Mouse (Mus musculus) olfactory bulb, adult 2 months (tissue): ENCODE data around the gene Inpp4a. TPM values are rescaled to one million over a fixed set of nuclear protein-coding genes. Genes with fewer than 3 reads are reported as not detected.

Source experiments
- H3K27ac ChIP-seq: fragments of 200-500 bp; 2 replicates; pipeline ENCODE4 v1.5.1; 2012; ENCODE audit warnings: low read depth, low read length; ENCODE audit not compliant: insufficient read depth
- H3K4me1 ChIP-seq: fragments of 200-500 bp; 2 replicates; pipeline ENCODE4 v1.6.1; 2012; ENCODE audit warnings: low read length; ENCODE audit not compliant: control insufficient read depth, insufficient read depth
- H3K4me3 ChIP-seq: fragments of 200-500 bp; 2 replicates; pipeline ENCODE4 v1.5.1; 2012; ENCODE audit warnings: mild to moderate bottlenecking, low read depth, low read length, moderate library complexity; ENCODE audit not compliant: insufficient read depth
- CTCF ChIP-seq: fragments of 200-500 bp; IDR thresholded peaks from 2 replicates; pipeline ENCODE4 v1.5.1; 2012; ENCODE audit warnings: low read depth, mild to moderate bottlenecking, low read length, moderate library complexity; ENCODE audit not compliant: insufficient read depth
- POLR2A ChIP-seq: fragments of 200-500 bp; IDR thresholded peaks from 2 replicates; pipeline ENCODE4 v1.6.1; 2012; ENCODE audit warnings: mild to moderate bottlenecking, low read depth, low read length, moderate library complexity; ENCODE audit not compliant: insufficient read depth
- WGBS: fragments of 180-500 bp; shearing (Covaris S2); methylation state at CpG from one replicate; pipeline ENCODE4 v1.1.7; 2018; 5-methylcytosine and 5-hydroxymethylcytosine counted together
- polyA plus RNA-seq: library from polyadenylated mRNA; stranded (reverse); fragments of >200 nt; gene quantifications from 2 replicates; pipeline ENCODE4 v1.2.4, GENCODE M21; 2012; ENCODE audit warnings: low replicate concordance; ENCODE audit not compliant: missing spikeins, insufficient read depth, insufficient read length

The Inpp4a gene
- polyA plus RNA-seq, 1 experiment = 177 TPM

DNA sequence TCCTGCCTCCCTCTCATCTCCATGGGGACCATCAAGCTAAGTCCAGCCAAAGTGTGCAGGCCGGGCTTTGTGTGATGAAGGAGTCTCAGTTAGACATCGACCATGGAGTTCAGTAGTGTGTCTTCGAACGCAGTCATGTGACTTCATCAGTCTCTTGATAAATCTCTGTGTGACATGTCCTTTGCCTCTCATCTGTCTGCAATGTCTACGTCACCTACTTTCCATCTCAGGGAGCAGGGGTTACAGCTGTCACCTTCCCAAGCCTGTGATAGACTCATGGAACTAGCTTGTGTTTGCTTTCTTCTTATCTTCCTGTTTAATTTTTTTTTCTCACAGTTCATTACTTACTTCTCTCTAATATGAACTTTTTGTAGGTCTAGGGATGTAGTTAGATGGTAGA lies 81.2 kb downstream of the Inpp4a start:
- whole genome bisulfite sequencing = 89% methylated on average over 5 of the region's 5 CpGs
- Histone ChIP-seq H3K4me3 (no peak overlapping the region), H3K4me1 (peaks cover 3% of the 10 kb centered on the region), H3K27ac (no peak overlapping the region)
- TF ChIP-seq CTCF (no peak), POLR2A (no peak)

DNA sequence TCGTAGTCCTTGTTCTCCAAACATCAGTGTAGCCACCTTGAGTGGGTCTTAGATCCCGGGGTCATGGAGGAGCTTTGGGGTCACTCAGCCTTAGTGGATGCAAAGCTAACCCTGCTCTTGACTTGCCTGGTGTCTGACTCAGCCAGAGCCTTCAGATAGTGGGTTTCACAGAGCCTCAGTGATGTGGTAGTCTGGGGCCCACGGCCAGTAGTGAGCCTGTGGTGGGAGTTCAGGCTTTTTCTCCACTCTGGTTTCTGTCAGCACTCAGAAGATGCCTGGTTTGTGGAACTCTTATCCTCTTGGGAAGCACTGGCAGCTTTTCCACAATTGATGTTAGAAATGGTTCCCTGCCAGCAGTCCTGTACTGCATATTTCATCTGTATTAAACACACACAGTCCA lies 84.6 kb downstream of the Inpp4a start:
- WGBS = 84% methylated on average over 3 of the region's 3 CpGs
- no peak overlapping the region for H3K4me3 ChIP-seq
- no peak overlapping the region for H3K27ac ChIP-seq
- no peak for TF ChIP-seq CTCF
- TF ChIP-seq POLR2A = no peak
- H3K4me1 ChIP-seq = peaks cover 6% of the 10 kb centered on the region

DNA sequence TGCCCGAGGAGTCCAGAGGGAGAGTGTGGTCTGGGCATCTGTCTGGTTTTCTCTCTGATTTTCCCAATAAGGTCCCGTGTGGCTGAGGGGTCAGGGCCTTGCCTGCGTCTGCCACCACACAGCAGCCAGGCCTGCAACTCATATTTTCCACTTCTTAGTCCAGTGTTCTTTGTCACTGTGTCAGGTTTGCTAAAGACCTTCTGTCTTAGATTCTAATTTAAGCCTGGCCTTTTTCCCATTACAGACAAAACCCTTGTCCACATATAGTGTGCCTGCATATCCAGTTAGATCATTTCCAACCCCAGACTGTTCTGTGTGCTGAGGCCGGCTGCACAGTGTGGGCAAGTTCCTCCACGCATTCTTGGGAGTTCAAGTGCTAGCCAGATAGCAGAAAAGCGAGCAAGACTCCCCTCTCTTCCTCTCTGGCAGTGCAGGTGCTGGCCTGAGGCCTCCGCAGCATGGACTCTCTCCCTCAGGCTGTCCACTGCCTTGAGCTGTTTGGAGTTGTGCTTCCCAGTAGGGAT lies 86.8 kb downstream of the Inpp4a start:
- 49% methylated on average over 7 of the region's 7 CpGs for WGBS
- no peak overlapping the region for H3K4me3 ChIP-seq
- TF ChIP-seq CTCF (no peak), POLR2A (no peak)
- H3K4me1 ChIP-seq = peaks cover 6% of the 10 kb centered on the region; the same call in 1 of the 2 replicates
- no peak overlapping the region for H3K27ac ChIP-seq

GRCm38 (mm10) chr1:37393174-37393573 lies 93.5 kb downstream of the Inpp4a start:
- no peaks in the 10 kb centered on the region for H3K4me1 ChIP-seq

GRCm38 (mm10) chr1:37396481-37396880 lies 96.8 kb downstream of the Inpp4a start:
- no peak for TF ChIP-seq POLR2A
- TF ChIP-seq CTCF = no peak
- H3K27ac ChIP-seq = no peak overlapping the region
- peaks cover 5% of the 10 kb centered on the region; the same call in 1 of the 2 replicates for H3K4me1 ChIP-seq
- 88% methylated on average over 1 of the region's 1 CpGs for WGBS
- no peak overlapping the region for H3K4me3 ChIP-seq

More at GRCm38 (mm10) chr1:37393174-37393573, 93.5 kb downstream of the Inpp4a start:
- no peak overlapping the region for H3K27ac ChIP-seq
- no peak overlapping the region for H3K4me3 ChIP-seq
- TF ChIP-seq POLR2A (no peak), CTCF (no peak)
- WGBS = 40% methylated on average over 5 of the region's 5 CpGs

GRCm38 (mm10) chr1:37398961-37399360 lies 99.3 kb downstream of the Inpp4a start:
- H3K4me1 ChIP-seq = peaks cover 5% of the 10 kb centered on the region; the same call in 1 of the 2 replicates
- no peak overlapping the region for H3K27ac ChIP-seq
- no peak overlapping the region for H3K4me3 ChIP-seq
- WGBS = 44% methylated on average over 3 of the region's 3 CpGs
- no peak for TF ChIP-seq POLR2A
- no peak for TF ChIP-seq CTCF

GRCm38 (mm10) chr1:37399734-37400133 lies 100.1 kb downstream of the Inpp4a start:
- 88% methylated on average over 8 of the region's 8 CpGs for WGBS
- Histone ChIP-seq H3K27ac (no peak overlapping the region), H3K4me1 (peaks cover 5% of the 10 kb centered on the region; the same call in 1 of the 2 replicates), H3K4me3 (no peak overlapping the region)
- no peak for TF ChIP-seq POLR2A

- Histone ChIP-seq H3K27ac (no peak overlapping the region), H3K4me3 (no peak overlapping the region), H3K4me1 (peaks cover 5% of the 10 kb centered on the region; the same call in 1 of the 2 replicates)
- TF ChIP-seq POLR2A = no peak
- peak; percentile 41; the same call in 1 of the 2 replicates for TF ChIP-seq CTCF
- WGBS = 58% methylated on average over 4 of the region's 4 CpGs
Observed at GRCm38 (mm10) chr1:37401687-37402086, 102.0 kb downstream of the Inpp4a start.

- whole genome bisulfite sequencing = 84% methylated on average over 2 of the region's 2 CpGs
- no peak overlapping the region for H3K27ac ChIP-seq
- H3K4me1 ChIP-seq = no peaks in the 10 kb centered on the region
- H3K4me3 ChIP-seq = no peak overlapping the region
- TF ChIP-seq CTCF = no peak
- no peak for TF ChIP-seq POLR2A
Observed at GRCm38 (mm10) chr1:37405137-37405536, 105.5 kb downstream of the Inpp4a start.

DNA sequence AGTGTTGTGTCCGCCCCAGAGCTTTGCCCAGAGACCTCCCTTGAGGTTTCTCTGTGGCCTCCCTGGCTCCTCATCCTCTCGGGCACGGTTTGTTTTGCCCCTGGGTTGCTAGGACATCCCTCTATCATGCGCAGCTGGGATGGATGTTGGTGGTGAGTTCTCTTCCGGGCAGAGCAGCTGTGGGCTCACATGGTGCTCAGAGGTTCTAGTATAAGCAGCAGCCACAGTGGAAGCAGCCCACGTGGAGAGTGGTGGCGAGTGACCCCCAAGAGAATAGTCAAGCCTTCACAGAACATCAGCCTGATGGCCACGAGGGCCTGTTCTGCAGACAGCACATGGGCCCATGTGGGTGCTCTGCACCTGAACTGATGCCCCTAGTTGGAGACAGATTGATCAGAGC lies 107.6 kb downstream of the Inpp4a start:
- Histone ChIP-seq H3K4me3 (no peak overlapping the region), H3K4me1 (no peaks in the 10 kb centered on the region), H3K27ac (no peak overlapping the region)
- TF ChIP-seq CTCF = no peak
- 78% methylated on average over 8 of the region's 8 CpGs for WGBS
